Mouse (Mus musculus) heart, embryonic 12.5 days (tissue): ENCODE measurements at regions not wholly inside any gene's neighbourhood (a gene's known extent, or its start where the extent isn't known, plus 50 kb on each side); places are given as distances from the start of the nearest gene placed in this dataset.

ENCODE experiments used
- ATAC-seq: fragments of 200-750 bp; cut with Nextera tagmentation; 2 replicates; pipeline ENCODE4 v1.8.0; 2017; ENCODE audit warnings: moderate TSS enrichment, moderate library complexity; ENCODE audit not compliant: insufficient number of reproducible peaks, low FRiP score
- H3K27ac ChIP-seq: fragments of 300-500 bp; sonication (generic); 2 replicates; pipeline ENCODE4 v1.5.1; 2016; ENCODE audit warnings: mild to moderate bottlenecking, moderate library complexity; ENCODE audit not compliant: poor library complexity, severe bottlenecking
- H3K27me3 ChIP-seq: fragments of 300-500 bp; sonication (generic); replicated peaks from 2 replicates; pipeline ENCODE4 v1.6.1; 2016; ENCODE audit warnings: mild to moderate bottlenecking, moderate library complexity
- H3K36me3 ChIP-seq: fragments of 300-500 bp; sonication (generic); 2 replicates; pipeline ENCODE4 v1.6.1; 2016; ENCODE audit warnings: mild to moderate bottlenecking, moderate library complexity
- H3K4me1 ChIP-seq: fragments of 300-500 bp; sonication (generic); replicated peaks from 2 replicates; pipeline ENCODE4 v1.6.1; 2016; ENCODE audit warnings: mild to moderate bottlenecking
- H3K4me2 ChIP-seq: fragments of 300-500 bp; sonication (generic); 2 replicates; pipeline ENCODE4 v1.6.1; 2016; ENCODE audit warnings: mild to moderate bottlenecking, moderate library complexity
- H3K4me3 ChIP-seq: fragments of 300-500 bp; sonication (generic); 2 replicates; pipeline ENCODE4 v1.5.1; 2016; ENCODE audit warnings: mild to moderate bottlenecking
- H3K9ac ChIP-seq: fragments of 300-500 bp; sonication (generic); 2 replicates; pipeline ENCODE4 v1.6.1; 2016; ENCODE audit warnings: mild to moderate bottlenecking, moderate library complexity
- H3K9me3 ChIP-seq: fragments of 300-500 bp; sonication (generic); replicated peaks from 2 replicates; pipeline ENCODE4 v1.6.1; 2016; ENCODE audit warnings: mild to moderate bottlenecking, moderate library complexity
- WGBS: fragments of 180-500 bp; shearing (Covaris S2); methylation state at CpG from one replicate; pipeline ENCODE4 v1.1.7; 2016; 5-methylcytosine and 5-hydroxymethylcytosine counted together

GRCm38 (mm10) chr3:62985033-62985432 is 256.3 kb upstream of the Mme start:
- H3K4me1 ChIP-seq, result 0 out of 2 replicates have a peak, but pooled peaks cover 5% of the 10 kb centered on the region
- no peaks in the 10 kb centered on the region for H3K9me3 ChIP-seq
- no peaks in the 10 kb centered on the region for H3K27me3 ChIP-seq
- H3K36me3 ChIP-seq, result no peaks in the 10 kb centered on the region
- ATAC-seq, result no peak
- 54% methylated on average over 4 of the region's 4 CpGs for WGBS
- H3K4me2 ChIP-seq, result no peak overlapping the region
- H3K9ac ChIP-seq, result no peak overlapping the region
- no peak overlapping the region for H3K27ac ChIP-seq
- no peak overlapping the region for H3K4me3 ChIP-seq

- Histone ChIP-seq H3K36me3 (no peaks in the 10 kb centered on the region), H3K9ac (no peak overlapping the region), H3K4me2 (no peak overlapping the region), H3K27me3 (no peaks in the 10 kb centered on the region), H3K4me1 (no peaks in the 10 kb centered on the region), H3K9me3 (no peaks in the 10 kb centered on the region), H3K27ac (no peak overlapping the region), H3K4me3 (no peak overlapping the region)
- 78% methylated on average over 1 of the region's 1 CpGs for WGBS
- ATAC-seq, result no peak
These were observed 264.4 kb upstream of the Mme start for GRCm38 (mm10) chr3:62976906-62977305.

- no peak overlapping the region for H3K9ac ChIP-seq
- no peaks in the 10 kb centered on the region for H3K36me3 ChIP-seq
- no peak for ATAC-seq
- H3K4me1 ChIP-seq, result peaks cover 4% of the 10 kb centered on the region
- H3K4me2 ChIP-seq, result no peak overlapping the region
- no peak overlapping the region for H3K4me3 ChIP-seq
- H3K9me3 ChIP-seq, result no peaks in the 10 kb centered on the region
- no peaks in the 10 kb centered on the region for H3K27me3 ChIP-seq
- no peak overlapping the region for H3K27ac ChIP-seq
- 62% methylated on average over 1 of the region's 1 CpGs for WGBS
These were observed 278.1 kb upstream of the Mme start for GRCm38 (mm10) chr3:62963244-62963643.

- no peak overlapping the region for H3K4me3 ChIP-seq
- ATAC-seq, result peak; percentile 75; the same call in 1 of the 2 replicates
- H3K36me3 ChIP-seq, result no peaks in the 10 kb centered on the region
- no peak overlapping the region for H3K4me2 ChIP-seq
- WGBS, result 16% methylated on average over 4 of the region's 4 CpGs
- peaks cover 4% of the 10 kb centered on the region for H3K4me1 ChIP-seq
- H3K9ac ChIP-seq, result no peak overlapping the region
- no peak overlapping the region for H3K27ac ChIP-seq
- no peaks in the 10 kb centered on the region for H3K9me3 ChIP-seq
- H3K27me3 ChIP-seq, result no peaks in the 10 kb centered on the region
These were observed 278.7 kb upstream of the Mme start for GRCm38 (mm10) chr3:62962608-62963007.

- Histone ChIP-seq H3K4me2 (no peak overlapping the region), H3K9me3 (no peaks in the 10 kb centered on the region), H3K27ac (no peak overlapping the region), H3K9ac (no peak overlapping the region), H3K4me3 (no peak overlapping the region), H3K36me3 (no peaks in the 10 kb centered on the region), H3K27me3 (no peaks in the 10 kb centered on the region), H3K4me1 (0 out of 2 replicates have a peak, but pooled peaks cover 2% of the 10 kb centered on the region)
- no peak for ATAC-seq
These were observed 296.0 kb upstream of the Mme start for GRCm38 (mm10) chr3:62945356-62945755.

GRCm38 (mm10) chr3:62938601-62939000 is 302.7 kb upstream of the Mme start:
- WGBS, result 76% methylated on average over 1 of the region's 1 CpGs
- ATAC-seq, result no peak
- no peak overlapping the region for H3K27ac ChIP-seq
- H3K27me3 ChIP-seq, result no peaks in the 10 kb centered on the region
- H3K4me1 ChIP-seq, result no peaks in the 10 kb centered on the region
- H3K9ac ChIP-seq, result no peak overlapping the region
- H3K9me3 ChIP-seq, result no peaks in the 10 kb centered on the region
- H3K4me2 ChIP-seq, result no peak overlapping the region
- H3K4me3 ChIP-seq, result no peak overlapping the region
- H3K36me3 ChIP-seq, result no peaks in the 10 kb centered on the region

- H3K27me3 ChIP-seq, result no peaks in the 10 kb centered on the region
- no peak for ATAC-seq
- no peaks in the 10 kb centered on the region for H3K4me1 ChIP-seq
- H3K9ac ChIP-seq, result no peak overlapping the region
- WGBS, result 4% methylated on average over 1 of the region's 1 CpGs
- no peak overlapping the region for H3K4me3 ChIP-seq
- no peaks in the 10 kb centered on the region for H3K36me3 ChIP-seq
- H3K27ac ChIP-seq, result no peak overlapping the region
- no peak overlapping the region for H3K4me2 ChIP-seq
- H3K9me3 ChIP-seq, result no peaks in the 10 kb centered on the region
These were observed 316.9 kb upstream of the Mme start for GRCm38 (mm10) chr3:62924441-62924840.

- ATAC-seq, result no peak
- Histone ChIP-seq H3K27me3 (no peaks in the 10 kb centered on the region), H3K36me3 (no peaks in the 10 kb centered on the region), H3K9ac (no peak overlapping the region), H3K27ac (no peak overlapping the region), H3K4me2 (no peak overlapping the region), H3K9me3 (no peaks in the 10 kb centered on the region), H3K4me3 (no peak overlapping the region), H3K4me1 (no peaks in the 10 kb centered on the region)
- 17% methylated on average over 1 of the region's 1 CpGs for WGBS
These were observed 312.0 kb upstream of the Gpr149 start for GRCm38 (mm10) chr3:62916899-62917298.

- H3K36me3 ChIP-seq, result no peaks in the 10 kb centered on the region
- no peaks in the 10 kb centered on the region for H3K27me3 ChIP-seq
- no peaks in the 10 kb centered on the region for H3K4me1 ChIP-seq
- no peaks in the 10 kb centered on the region for H3K9me3 ChIP-seq
- H3K9ac ChIP-seq, result no peak overlapping the region
- ATAC-seq, result no peak
- H3K4me3 ChIP-seq, result no peak overlapping the region
- no peak overlapping the region for H3K27ac ChIP-seq
- H3K4me2 ChIP-seq, result no peak overlapping the region
These were observed 280.2 kb upstream of the Gpr149 start for GRCm38 (mm10) chr3:62885104-62885503.

GRCm38 (mm10) chr3:62882310-62883073 is 277.6 kb upstream of the Gpr149 start:
- Histone ChIP-seq H3K4me2 (no peak overlapping the region), H3K27ac (no peak overlapping the region), H3K27me3 (no peaks in the 10 kb centered on the region), H3K9ac (no peak overlapping the region), H3K36me3 (no peaks in the 10 kb centered on the region), H3K4me3 (no peak overlapping the region), H3K4me1 (no peaks in the 10 kb centered on the region), H3K9me3 (no peaks in the 10 kb centered on the region)
- no peak for ATAC-seq
- 76% methylated on average over 3 of the region's 3 CpGs for WGBS

- no peaks in the 10 kb centered on the region for H3K9me3 ChIP-seq
- WGBS, result 13% methylated on average over 3 of the region's 3 CpGs
- no peaks in the 10 kb centered on the region for H3K27me3 ChIP-seq
- ATAC-seq, result no peak
- no peak overlapping the region for H3K9ac ChIP-seq
- H3K4me2 ChIP-seq, result no peak overlapping the region
- no peak overlapping the region for H3K4me3 ChIP-seq
- H3K4me1 ChIP-seq, result no peaks in the 10 kb centered on the region
- no peaks in the 10 kb centered on the region for H3K36me3 ChIP-seq
- H3K27ac ChIP-seq, result no peak overlapping the region
These were observed 255.8 kb upstream of the Gpr149 start for GRCm38 (mm10) chr3:62860731-62861130.
